Mouse (Mus musculus): ENCODE measurements around the gene Tppp2.
A peak's percentile ranks its signal among the peaks of the same experiment; 100 is the strongest.

Tppp2 gene

DNA sequence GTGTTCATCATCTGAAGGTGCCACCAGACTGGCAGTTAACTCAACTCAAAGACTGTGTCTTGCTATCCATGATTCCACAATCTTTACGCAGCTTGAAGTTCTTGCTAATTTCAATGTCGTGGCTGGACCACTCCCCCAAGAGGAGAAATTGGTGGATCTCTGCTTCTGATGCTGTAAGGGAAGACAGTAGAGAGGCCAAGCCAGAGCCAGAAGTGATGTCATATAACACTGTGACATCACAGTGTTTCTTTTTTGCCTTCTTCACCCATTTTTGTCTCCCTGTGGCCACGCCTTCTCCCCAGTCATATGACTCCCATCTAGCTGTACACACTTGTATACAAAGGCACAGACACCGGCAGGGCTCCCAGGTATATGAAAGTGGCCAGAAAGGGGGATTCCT is at the start of gene Tppp2:
Gene Tppp2, plus strand, starts transcription at position 301 of the 400 bp plus-strand sequence.
- no peak for DNase-seq

DNA sequence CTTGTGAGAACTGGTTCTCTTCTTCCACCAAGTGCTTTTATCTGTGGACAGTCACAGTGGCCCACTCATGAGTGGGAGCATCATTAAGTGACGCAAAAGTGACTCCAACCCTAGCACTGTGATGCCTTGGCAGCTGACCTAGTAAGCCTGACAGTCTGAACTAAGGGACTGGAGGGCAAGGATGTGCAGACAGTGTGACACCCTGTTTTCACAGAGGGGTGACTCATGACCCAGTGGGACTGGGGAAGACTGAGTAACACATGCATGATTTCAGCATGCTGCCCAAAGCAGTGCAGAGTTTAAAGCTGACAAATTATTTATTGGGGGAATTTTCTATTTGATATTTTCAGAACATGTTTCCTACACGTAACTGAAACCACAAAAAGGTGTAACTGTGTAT is 47.5 kb upstream of the Tppp2 start:
- no peak for DNase-seq

DNA sequence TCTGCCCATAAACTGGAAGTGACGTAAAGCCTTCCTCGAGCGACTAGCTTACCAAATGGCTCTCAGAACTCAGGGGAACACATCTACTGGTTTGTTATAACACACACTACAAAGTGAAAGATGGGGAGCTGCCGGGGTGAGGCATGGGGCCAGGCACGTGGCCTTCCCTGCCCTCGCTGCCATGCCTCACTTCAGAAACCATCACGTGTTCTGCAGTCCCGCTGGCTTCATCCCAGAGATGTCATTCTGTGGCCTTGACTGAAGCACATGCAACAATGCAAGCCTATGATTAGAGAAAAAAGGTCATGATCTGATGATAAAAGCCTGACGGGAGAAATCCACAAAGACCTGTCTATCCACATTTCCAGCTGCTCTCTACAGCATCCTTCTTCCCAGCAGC is 46.5 kb upstream of the Tppp2 start:
- DNase-seq, result no peak

DNA sequence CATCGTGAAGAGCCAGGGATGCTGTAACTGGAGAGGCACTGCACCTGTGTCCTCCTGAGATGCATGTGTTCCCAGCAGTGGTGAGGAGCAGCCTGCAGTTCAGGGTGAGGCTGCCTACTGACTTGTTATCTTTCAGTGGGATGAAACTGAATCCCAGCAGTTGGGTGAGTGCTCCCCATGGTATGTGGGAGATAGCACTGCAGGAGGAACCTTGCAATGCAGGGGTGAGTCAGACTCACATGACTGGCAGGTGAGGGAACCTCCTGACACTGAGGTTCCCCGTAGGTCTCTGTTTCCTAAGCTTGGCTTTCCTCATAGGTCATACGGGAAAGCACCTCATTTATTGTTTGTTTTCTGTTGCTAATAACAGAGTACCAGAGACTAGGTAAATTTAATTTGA is 40.7 kb upstream of the Tppp2 start:
- no peak for DNase-seq

DNA sequence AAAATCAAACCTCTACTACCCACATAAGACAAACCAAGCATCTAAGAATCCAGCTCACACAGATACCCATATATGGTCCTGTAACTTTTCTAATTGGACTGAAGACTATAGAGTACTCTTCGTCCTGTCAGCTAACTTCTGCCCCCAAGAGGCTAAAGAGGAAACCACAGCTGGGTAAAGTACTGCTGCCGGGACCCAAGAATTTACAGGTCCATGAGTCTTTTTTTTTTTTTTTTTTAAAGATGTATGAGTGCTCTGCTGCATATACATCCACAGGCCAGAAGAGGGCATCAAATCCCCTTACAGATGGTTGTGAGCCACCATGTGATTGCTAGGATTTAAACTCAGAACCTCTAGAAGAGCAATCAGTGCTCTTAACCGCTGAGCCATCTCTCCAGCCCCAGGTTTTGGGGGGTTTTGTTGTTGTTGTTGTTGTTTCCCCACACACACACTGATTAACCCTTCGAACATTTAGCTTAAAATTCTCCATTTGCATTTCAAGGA is 34.6 kb upstream of the Tppp2 start:
- peak; percentile 66 to 70 for DNase-seq

DNA sequence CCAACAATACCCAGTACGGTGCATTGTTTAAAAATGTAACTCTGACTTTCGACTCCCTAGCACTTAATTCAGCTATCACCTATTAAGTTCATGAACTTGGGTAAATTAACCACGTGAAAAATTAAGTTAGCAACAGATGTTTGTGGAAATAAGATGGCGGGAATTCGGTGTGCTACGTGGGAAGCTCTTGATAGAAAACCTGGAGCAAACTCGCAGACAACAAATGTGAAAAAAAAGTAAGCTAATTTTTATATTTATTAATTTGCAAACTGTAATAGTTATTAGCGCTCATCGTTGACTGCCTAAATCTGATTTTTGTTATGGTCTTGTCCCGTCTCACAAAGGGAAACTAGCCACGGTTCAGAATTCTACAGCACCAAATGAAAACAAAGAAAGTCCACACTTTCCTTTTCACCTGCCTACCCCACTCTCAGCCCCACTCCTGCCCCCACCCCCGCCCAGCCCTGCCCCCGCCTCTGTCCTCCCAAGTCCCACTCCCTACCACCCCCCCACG is 34.1 kb upstream of the Tppp2 start:
- peak in 1 of 2 experiments; percentile 20 for DNase-seq

DNA sequence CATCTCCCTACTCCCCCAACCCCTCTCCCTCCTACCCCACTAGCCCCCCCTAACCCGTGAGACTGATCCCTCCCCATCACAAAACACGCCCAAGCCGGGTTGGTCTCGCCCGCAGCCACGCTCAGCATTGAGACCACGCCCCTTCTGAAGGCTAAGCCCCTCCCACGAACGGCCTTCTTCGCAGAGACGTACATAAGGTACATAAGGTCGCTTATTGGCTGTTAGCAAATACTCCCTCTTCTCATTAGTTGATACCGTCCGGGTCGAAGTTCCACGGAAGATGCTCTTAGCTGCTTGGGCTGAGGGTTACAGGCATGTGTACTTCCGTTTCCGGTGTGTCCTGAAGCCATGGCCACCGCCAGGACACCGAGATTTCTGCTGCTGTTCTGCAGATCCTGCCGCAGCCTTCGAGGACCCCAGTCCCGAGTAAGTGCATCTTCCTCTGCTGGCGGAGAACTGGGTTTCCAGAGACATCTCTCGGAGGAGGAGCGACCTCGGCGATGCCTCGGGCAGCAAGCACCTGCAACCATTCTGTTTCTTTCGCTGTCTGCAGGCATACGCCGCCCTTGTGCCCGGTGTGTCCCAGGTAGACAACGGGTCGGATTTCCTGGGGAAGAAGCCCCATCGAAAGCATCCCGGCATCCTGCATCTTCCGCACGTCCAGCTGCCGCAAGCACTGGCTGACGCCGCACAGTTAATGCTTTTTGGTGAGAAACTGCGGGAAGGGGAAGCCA is 33.5 kb upstream of the Tppp2 start, which contains the start of gene Mettl17:
Gene Mettl17, plus strand, starts transcription at position 245 of the 734 bp plus-strand sequence.
- peak; percentile 95 to 96 for DNase-seq

DNA sequence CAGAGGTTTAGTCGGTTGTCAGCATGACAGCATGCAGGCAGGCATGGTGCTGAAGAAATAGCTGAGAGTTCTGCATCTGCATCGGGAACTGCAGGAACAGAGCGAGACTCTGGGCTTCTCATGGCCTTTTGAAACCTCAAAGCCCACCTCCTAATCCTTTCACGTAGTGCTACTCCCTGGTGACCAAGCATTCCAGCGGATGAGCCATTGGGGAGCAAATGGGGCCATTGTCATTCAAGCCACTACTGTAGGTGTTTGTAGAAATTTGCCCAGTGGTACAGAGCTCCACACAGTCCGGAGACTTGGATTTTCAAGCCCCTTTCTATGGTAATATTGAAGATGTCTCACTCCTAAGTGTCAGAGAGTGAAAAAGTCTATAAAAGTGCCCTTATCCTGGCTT is 32.2 kb upstream of the Tppp2 start:
- DNase-seq, result no peak

DNA sequence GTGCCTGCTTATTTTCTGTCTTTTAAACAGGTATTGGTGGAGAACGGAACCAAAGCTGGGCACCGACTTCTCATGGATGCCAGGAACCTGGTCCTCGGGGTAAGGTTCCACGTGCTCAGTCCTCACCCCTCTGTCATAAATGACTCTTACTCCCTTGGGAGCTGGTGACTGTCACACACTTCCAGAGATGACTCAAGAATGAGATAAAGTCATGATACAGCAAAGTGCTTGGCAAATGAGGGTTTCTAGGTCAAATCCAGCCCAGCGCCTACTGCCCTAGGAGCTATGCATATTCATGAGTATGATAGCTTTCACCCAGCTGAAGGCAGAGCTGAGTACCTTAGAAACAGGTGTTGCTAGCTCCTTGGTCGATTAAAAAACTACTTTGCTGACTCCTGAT is 28.4 kb upstream of the Tppp2 start:
- DNase-seq, result no peak

DNA sequence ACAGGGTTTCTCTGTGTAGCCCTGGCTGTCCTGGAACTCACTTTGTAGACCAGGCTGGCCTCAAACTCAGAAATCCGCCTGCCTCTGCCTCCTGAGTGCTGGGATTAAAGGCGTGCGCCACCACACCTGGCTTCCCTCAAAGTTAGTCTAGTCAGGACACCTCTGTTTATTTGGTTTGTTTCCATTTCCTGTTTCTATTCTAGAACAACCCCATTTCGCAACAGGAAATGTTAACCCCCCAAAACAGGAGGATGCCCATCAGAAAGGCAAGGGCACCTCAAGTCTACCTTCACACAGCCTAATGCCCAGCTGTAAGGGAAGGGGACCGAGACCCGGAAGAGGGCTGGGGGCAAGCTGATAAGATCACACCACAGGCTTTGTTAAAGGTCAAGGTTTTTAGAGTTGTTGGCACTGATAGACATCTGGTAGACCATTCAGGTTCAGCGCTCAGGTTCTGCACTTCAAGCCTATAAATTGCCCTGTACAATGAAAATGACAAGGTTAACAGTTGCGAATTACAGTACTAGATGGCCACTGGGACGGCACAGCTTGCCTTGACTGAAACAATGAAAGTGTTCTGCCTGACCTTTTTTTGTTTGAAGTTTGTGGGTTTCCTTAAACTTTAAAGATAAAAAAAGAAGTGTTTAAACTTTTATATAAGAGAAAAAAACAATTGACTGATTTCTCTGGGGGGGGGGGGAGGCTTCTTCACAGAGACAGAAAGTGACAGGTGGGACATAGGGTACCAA is 25.9 kb upstream of the Tppp2 start, which contains the start of gene Slc39a2:
Gene Slc39a2, plus strand, starts transcription at position 699 of the 749 bp plus-strand sequence.
- DNase-seq, result no peak

DNA sequence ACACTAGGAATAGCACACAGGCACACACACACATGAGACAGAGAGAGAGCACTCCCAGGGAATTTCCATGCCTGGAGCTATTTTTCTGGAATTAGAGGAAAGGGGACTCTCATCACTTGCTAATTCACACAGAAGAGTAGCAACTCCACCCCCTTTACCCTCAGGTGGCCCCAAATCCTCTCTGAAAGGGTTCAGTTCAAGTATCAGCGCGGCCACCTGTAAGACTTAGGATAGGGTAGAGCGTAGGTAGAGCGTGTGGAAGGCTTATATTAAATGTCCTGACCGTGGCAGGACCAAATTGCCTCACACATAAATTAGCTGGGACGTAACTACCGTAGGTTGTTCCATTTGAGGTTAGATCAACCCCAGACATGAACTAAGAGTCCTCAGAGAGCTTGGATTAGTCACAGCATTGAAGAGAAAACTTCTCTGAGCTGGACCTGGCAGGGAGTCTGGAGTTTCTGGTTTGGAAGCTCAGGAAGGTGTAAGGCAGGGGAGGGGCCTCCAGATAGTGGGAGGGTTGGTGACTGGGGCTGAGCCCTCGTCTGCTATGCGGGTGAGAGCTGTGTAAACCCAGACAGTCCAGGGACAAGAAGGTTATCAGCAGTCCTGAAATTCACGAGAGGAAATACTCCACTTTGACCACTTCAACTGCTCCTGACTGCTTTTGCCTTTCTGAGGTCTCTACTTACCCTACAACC is 25.0 kb upstream of the Tppp2 start:
- DNase-seq, result no peak

DNA sequence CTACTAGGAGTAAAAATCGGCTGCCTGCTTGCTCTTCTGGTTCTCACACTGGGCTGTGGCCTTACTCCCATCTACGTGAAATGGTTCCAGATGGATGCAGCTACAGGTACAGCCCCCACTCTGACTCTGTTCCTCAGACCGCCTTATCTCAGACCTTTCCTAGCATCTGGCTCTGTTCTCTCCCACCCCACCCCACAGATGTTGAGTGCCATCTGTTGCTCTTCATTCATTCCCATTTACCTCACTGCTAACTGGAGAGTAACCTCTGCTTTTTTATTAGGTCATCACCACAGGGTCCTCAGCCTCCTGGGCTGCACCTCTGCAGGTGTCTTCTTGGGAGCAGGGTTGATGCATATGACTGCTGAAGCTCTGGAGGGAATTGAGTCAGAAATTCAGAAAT is 24.4 kb upstream of the Tppp2 start:
- DNase-seq, result no peak

DNA sequence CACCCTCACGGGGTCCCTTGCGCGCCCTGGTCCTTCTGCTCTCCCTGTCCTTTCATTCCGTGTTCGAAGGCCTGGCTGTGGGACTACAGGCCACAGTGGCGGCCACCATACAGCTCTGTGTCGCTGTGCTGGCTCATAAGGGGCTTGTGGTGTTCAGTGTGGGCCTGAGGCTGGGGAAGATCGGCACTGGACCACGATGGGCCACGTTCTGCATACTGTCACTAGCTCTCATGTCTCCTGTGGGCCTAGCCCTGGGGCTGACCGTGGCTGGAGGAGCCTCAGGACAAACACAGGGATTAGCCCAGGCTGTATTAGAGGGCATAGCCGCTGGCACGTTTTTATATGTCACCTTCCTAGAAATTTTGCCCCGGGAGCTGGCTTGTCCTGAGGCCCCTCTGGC is 23.2 kb upstream of the Tppp2 start:
- DNase-seq, result no peak

DNA sequence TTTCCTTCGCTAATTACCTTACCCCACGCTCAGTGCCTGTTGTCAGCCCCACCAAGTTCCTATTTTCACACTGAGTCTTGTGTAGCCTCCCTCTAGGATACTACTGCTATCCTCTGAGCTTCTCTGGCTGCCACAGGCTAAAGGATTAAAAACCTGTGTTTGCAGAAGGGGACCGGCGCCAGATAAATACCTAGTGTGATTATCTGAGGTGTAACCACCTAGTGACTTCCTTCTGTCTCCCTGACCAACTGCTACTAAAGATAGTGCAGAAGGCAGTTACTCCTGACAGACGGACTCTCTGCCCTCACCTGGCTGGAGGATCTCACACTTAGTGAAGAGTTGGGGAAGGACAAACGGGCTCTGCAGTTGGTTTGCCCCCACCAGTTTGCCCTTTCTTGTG is 22.2 kb upstream of the Tppp2 start:
- peak; percentile 38 to 41 for DNase-seq

DNA sequence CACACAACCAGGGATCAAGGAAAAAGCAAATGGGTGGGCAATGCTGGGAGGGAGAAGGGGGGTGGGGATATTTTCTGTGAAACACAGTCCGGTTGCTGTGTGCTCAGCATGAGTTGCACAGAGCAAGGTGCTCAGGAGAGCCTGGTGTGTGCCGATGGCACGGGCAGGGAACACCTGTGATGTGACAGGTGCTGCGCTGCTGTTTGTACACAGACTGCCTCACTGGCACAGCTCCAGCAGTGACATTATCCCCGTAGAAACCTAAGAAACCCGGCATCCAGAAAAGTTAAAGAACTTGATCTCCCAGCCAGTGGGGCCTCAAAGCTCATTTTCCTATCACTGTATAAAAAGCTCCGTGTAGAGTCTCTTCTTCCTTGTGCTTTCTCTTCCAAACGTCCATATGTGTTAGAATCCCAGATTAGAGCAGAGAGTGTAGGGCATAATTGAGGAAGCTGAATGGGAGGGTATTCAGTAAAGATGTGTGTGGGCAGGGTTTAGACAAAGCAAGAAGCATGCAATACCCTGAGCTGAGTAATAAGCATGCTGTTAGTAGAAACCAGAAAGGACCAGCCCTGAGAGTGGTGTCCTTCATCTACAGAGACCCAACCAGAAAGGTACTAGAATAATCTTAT is 21.6 kb upstream of the Tppp2 start:
- DNase-seq, result peak; percentile 23 to 29

DNA sequence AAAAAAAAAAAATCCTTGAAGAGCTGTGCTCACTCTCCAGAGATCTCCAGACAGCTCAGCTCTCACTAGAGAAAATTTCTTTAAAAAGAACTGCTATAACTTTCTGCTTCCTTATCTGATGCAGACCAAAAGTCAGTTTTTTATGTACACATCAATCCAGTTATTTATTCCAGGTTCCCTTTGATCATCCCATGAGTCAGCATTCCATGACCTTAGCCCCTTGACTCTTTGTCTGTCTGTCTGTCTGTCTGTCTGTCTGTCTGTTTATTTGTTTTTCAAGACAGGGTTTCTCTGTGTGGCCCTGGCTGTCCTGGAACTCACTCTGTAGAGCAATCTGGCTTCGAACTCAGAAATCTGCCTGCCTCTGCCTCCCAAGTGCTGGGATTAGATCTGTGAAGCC is 18.9 kb upstream of the Tppp2 start:
- DNase-seq, result no peak

DNA sequence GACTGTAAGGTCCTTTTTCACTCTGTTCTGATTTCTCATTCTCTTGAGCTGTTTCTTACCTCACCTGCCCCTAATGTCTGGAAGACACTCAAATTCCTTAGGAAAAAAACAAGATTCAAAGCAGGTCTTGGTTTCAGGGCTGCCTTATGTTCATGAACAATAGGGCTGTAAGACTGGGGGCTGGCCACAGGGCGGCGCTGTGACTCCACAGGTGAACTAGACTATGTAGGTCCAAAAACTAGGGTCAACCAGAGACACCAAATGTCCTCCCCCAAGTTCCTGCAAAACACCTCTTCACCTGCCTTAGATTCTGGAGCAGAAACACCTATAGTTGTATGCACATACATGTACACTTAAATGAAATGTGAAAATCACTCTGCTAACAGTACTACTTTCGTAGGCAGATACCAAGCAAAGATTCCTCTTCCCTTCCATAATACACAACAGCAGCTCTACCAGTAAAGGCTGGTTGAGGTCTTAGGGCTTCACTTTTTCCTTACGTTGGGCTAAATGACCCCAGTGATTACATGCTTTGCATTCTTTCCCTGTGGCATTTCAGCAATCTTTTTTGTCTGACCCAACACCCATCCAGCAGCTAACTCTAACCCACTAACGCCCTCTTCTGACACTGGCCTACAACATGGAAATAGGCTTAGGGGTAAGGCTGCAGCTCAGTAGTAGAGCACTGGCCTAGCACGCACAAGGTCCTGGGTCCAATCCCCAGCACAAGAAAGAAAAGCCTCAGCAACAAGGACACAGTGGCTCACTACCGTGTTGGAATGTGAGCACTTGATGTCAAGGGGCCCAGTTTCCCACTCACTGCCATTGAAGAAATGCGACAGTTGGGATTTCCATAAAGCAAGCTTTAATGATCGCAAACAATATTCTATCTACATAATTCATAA is 15.2 kb upstream of the Tppp2 start:
- DNase-seq, result peak; percentile 91 to 95

DNA sequence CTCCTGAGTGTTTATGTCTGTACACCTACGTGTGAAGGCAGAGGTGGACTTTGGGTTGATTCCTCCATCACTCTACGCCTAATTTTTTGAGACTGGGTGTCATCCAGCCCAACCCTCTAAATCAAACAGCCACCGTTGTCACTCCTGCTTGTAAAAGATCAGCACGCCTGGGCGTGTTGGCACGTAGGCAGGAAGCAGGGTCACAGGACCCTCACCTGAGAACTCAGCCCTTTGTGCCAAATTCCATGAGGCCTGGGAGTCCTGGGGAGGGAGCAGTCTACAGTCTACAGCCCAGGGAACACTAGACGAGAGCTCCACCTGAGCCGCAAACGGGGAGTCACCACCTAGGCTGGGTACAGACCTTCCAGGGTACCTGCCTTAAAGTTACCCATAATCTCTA is 14.4 kb upstream of the Tppp2 start:
- DNase-seq, result no peak

DNA sequence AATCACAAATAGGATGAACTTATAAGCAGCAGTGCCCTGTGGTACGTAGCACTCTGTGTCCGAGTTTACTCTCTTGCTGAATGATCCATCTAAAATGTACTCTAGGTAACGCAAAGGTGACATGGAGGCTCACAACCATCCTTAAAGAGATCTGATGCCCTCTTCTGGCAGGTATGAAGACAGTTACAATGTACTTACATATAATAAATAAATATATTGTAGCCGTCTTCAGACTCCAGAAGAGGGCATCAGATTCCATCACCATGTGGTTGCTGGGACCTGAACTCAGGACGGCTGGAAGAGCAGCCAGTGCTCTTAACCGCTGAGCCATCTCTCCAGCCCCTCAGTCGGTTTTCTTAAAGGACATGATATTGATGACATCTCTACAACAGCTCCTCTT is 13.5 kb upstream of the Tppp2 start:
- no peak for DNase-seq

DNA sequence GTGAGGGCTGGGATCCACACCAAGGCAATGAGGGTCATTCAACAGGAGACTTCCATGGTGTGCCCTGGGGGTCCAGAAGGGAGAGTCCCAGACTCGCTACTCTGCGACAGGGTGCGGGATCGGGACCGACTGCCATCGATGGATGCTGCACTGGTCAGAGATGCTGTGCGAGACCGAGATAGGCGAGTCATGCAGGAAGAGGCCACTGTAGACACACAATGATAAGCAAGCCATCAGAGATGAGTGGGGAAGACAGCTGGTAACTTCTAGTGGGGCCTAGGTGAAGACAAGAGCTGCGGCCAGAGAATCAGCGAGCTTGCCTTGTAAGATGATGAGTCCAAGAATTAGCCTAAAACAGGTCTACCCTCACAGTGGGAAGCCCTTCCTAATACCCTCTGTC is 12.1 kb upstream of the Tppp2 start:
- DNase-seq, result no peak

DNA sequence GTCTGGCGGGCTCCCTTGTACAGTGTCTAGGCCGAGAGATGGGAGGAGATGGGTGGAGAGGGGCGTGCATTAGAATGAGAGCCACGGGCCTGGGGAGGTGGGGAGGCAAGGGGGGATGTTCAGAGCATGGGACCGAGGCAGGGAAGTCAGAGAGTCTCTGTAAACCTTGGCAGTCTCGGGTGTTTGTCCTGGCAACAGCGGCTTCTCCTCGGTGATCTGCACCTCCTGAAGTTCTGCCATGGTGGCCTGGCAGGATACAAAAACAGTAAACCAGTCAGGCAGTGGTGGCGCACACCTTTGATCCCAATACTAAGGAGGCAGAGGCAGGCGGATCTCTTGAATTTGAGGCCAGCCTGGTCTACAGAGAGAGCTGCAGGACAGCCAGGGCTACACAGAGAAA is 6.9 kb upstream of the Tppp2 start:
- DNase-seq, result no peak
